7 mouse cellular contexts compared by ENCODE assay signal in genomic region chr7:133115886-133116285, GRCm38 (mm10). TPM values are rescaled to one million over a fixed set of nuclear protein-coding genes. Genes with fewer than 3 reads are reported as not detected.
DNase-seq lines count a peak whose midpoint lies in the region; ATAC-seq lines count a peak whose summit lies in the region.

No protein-coding gene starts in this region.

- no peak overlapping the region for H3K27ac ChIP-seq in hindbrain, embryonic 14.5 days
- H3K27ac ChIP-seq in liver, embryonic 11.5 days (ENCODE audit: low read depth, low read length) = 0 out of 2 replicates have a peak overlapping the region, but pooled peaks have one; percentile 33

- peak; percentile 46 to 52 for DNase-seq in adrenal gland, postnatal 36 days
- DNase-seq in embryo, embryonic 11 days = peak; percentile 73
- no peak for DNase-seq in hindbrain, embryonic 14.5 days (ENCODE audit: low spot score)
- DNase-seq in liver, embryonic 11.5 days (ENCODE audit: low spot score) = peak; percentile 45
- peak; percentile 38 for DNase-seq in neural tube, embryonic 10.5 days (ENCODE audit: extremely low spot score, low spot score)
- no peak for DNase-seq in left cerebral cortex, adult 11 months (ENCODE audit: low spot score)
- DNase-seq in left cerebral cortex, postnatal 25 days (ENCODE audit: low spot score in 2 of 2) = no peak

- no peak overlapping the region for H3K4me3 ChIP-seq in hindbrain, embryonic 14.5 days (replicated peaks; ENCODE audit: low read length)
- H3K4me3 ChIP-seq in liver, embryonic 11.5 days (ENCODE audit: low read depth, low read length) = peak overlapping the region; percentile 49

- peak overlapping the region; percentile 37 for H3K4me2 ChIP-seq in hindbrain, embryonic 14.5 days (replicated peaks)
- H3K4me2 ChIP-seq in liver, embryonic 11.5 days = peak overlapping the region; percentile 65

- H3K36me3 ChIP-seq in hindbrain, embryonic 14.5 days (replicated peaks; ENCODE audit: control insufficient read depth, insufficient read depth) = no peaks in the 10 kb centered on the region
- no peaks in the 10 kb centered on the region for H3K36me3 ChIP-seq in liver, embryonic 11.5 days (ENCODE audit: control insufficient read depth, insufficient read depth, low read length)

- no peaks in the 10 kb centered on the region for H3K27me3 ChIP-seq in hindbrain, embryonic 14.5 days (ENCODE audit: control insufficient read depth, insufficient read depth, low read length)
- no peaks in the 10 kb centered on the region for H3K27me3 ChIP-seq in liver, embryonic 11.5 days (replicated peaks; ENCODE audit: control insufficient read depth, insufficient read depth, low read length)

- no peak for ATAC-seq in hindbrain, embryonic 14.5 days (ENCODE audit: low FRiP score)
- ATAC-seq in liver, embryonic 11.5 days (replicated peaks; ENCODE audit: low FRiP score) = no peak; the same call in 1 of the 2 replicates

- H3K9me3 ChIP-seq in hindbrain, embryonic 14.5 days (ENCODE audit: control insufficient read depth, low read length) = no peaks in the 10 kb centered on the region
- H3K9me3 ChIP-seq in liver, embryonic 11.5 days (ENCODE audit: control insufficient read depth, low read length) = no peaks in the 10 kb centered on the region

- no peak overlapping the region for H3K9ac ChIP-seq in hindbrain, embryonic 14.5 days
- H3K9ac ChIP-seq in liver, embryonic 11.5 days (ENCODE audit: low read depth, low read length) = peak overlapping the region; percentile 58

- H3K4me1 ChIP-seq in hindbrain, embryonic 14.5 days (replicated peaks; ENCODE audit: control insufficient read depth, insufficient read depth, low read length) = peaks cover 70% of the 10 kb centered on the region
- peaks cover 50% of the 10 kb centered on the region for H3K4me1 ChIP-seq in liver, embryonic 11.5 days (replicated peaks; ENCODE audit: control insufficient read depth, insufficient read depth, low read length)

- intact Hi-C loops in left cerebral cortex, postnatal 25 days (cut with DNase I) = no loop called here

- 15% methylated on average over 15 of the region's 15 CpGs for WGBS in hindbrain, embryonic 14.5 days
- WGBS in liver, embryonic 11.5 days = 9% methylated on average over 15 of the region's 15 CpGs

RNA-seq across cellular contexts. Expression of gene Fgfr2, which starts 7.3 kb away (rescaled TPM):
- 100 to 1,000 TPM; 190 to 480 TPM for total RNA-seq in adrenal gland, postnatal 36 days (2021)
- 29.1 and 43.5 TPM in 2 replicates for polyA plus RNA-seq in hindbrain, embryonic 14.5 days (2014; fragmentation: Nextera tagmentation; extraction: Ambion mirVana)
- polyA plus RNA-seq in liver, embryonic 11.5 days (2014; fragmentation: Nextera tagmentation; extraction: Ambion mirVana) = 30.0 and 32.6 TPM in 2 replicates
- total RNA-seq in left cerebral cortex, postnatal 25 days (2021) = 10 to 100 TPM; 37.1 to 42.0 TPM

RNA-seq across cellular contexts. Expression of gene Ctbp2, which starts 8.3 kb away (rescaled TPM):
- total RNA-seq in adrenal gland, postnatal 36 days (2021) = 10 to 100 TPM; 65.6 to 68.6 TPM
- 68.7 and 72.6 TPM in 2 replicates for polyA plus RNA-seq in hindbrain, embryonic 14.5 days (2014; fragmentation: Nextera tagmentation; extraction: Ambion mirVana)
- polyA plus RNA-seq in liver, embryonic 11.5 days (2014; fragmentation: Nextera tagmentation; extraction: Ambion mirVana) = 42.7 and 47.9 TPM in 2 replicates
- 10 to 100 TPM; 23.3 to 24.3 TPM for total RNA-seq in left cerebral cortex, postnatal 25 days (2021)

Comparison
In these comparisons a context has a peak if more than half of its experiments do, and no peak if none do; other contexts are left out.
1. DNase-seq: peak in adrenal gland, postnatal 36 days (2 of 2), embryo, embryonic 11 days (single experiment), liver, embryonic 11.5 days (single experiment) and neural tube, embryonic 10.5 days (single experiment); none in hindbrain, embryonic 14.5 days (single experiment), left cerebral cortex, adult 11 months (single experiment) and left cerebral cortex, postnatal 25 days (0 of 2).
2. RNA of gene Fgfr2, which starts 7.3 kb away (total RNA-seq): 190 to 480 TPM in adrenal gland, postnatal 36 days; 37.1 to 42.0 TPM in left cerebral cortex, postnatal 25 days; every median in the first group is over 4 times any median in the second.